ENCODE assay signal across 17 mouse cellular contexts in genomic region chr16:37831041-37831440, GRCm38 (mm10). TPM values are rescaled to one million over a fixed set of nuclear protein-coding genes. Genes with fewer than 3 reads are reported as not detected.
"Had no signal": no experiment of that assay in that cellular context is flagged by ENCODE, and none has a peak within 500 bp of the region (broad histone marks: within the 10 kb centered on the region; RNA-seq: fewer than 3 reads in every experiment).

No protein-coding gene starts in this region.

- DNase-seq: lung, adult 2 months; right cerebral cortex, postnatal 14 days; thymus, adult 2 months; thymus, postnatal 25 days had no signal

- H3K4me3 ChIP-seq: liver, embryonic 15.5 days; megakaryocyte, embryonic 14.5 days; midbrain, embryonic 12.5 days; stomach, embryonic 15.5 days had no signal

- H3K4me2 ChIP-seq: liver, embryonic 11.5 days; liver, embryonic 15.5 days; midbrain, embryonic 12.5 days; stomach, embryonic 15.5 days had no signal

- H3K9ac ChIP-seq: liver, embryonic 15.5 days; midbrain, embryonic 12.5 days; stomach, embryonic 15.5 days had no signal

- H3K4me1 ChIP-seq: liver, embryonic 15.5 days; midbrain, embryonic 12.5 days; stomach, embryonic 15.5 days had no signal

- H3K27ac ChIP-seq: kidney, postnatal 0 days; liver, embryonic 15.5 days; macrophage; midbrain, embryonic 12.5 days; stomach, embryonic 15.5 days had no signal

- H3K9me3 ChIP-seq: liver, embryonic 15.5 days; megakaryocyte, embryonic 14.5 days; midbrain, embryonic 12.5 days; stomach, embryonic 15.5 days had no signal

- H3K27me3 ChIP-seq: liver, embryonic 15.5 days; midbrain, embryonic 12.5 days; stomach, embryonic 15.5 days had no signal

- H3K36me3 ChIP-seq: liver, embryonic 15.5 days had no signal

- ATAC-seq: intestine, postnatal 0 days; lung, postnatal 0 days; midbrain, embryonic 16.5 days had no signal

RNA-seq across cellular contexts. Expression of gene Gm36028, which starts 29.9 kb away (rescaled TPM):
- total RNA-seq: layer of hippocampus, postnatal 10 days; left cerebral cortex, postnatal 36 days had no signal
- polyA plus RNA-seq: macrophage; midbrain, embryonic 16.5 days; spleen, adult 2 months had no signal
